ENCODE assay signal across 8 mouse cellular contexts in the genomic region with DNA sequence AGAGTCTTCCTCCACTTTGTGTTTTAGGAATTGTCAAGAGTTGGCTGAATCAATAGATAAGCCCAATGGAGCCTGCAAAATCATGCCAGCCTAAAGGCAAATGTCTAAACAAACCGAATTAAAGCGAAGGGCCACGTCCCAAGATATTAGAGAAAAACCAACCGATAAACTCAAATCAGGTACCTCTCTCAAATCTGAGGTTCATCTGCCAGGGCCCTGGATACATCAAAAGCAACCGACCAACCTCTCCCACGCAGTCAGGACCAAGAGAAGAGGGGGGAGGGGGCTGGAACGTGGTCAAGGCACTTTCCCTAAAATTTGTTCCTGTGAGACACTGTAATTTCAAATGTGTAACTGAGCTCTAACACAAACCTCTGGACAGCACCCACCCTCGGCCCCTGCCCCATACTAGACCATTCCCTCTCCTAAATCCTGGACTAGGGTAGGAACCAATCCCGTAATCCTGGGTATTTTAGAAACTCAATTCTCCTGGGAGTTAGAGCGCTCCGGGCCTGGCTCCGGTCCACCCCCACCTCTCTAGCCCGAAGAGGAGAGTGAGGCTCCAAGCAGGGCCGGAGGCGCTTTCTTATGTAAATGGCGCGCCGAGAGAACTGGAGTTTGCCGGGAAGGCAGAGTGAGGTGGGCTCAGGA. TPM values are rescaled to one million over a fixed set of nuclear protein-coding genes. Genes with fewer than 3 reads are reported as not detected.
A peak's percentile ranks its signal among the peaks of the same experiment; 100 is the strongest.
DNase-seq lines count a peak whose midpoint lies in the region; ATAC-seq and TF ChIP-seq lines count a peak whose summit lies in the region.

No protein-coding gene starts in this region.

- TF ChIP-seq CTCF in cortical plate, adult 2 months (IDR thresholded peaks at IDR 0.05; ENCODE audit: extremely low read depth, insufficient read depth, low read length) = no peak
- no peak for TF ChIP-seq CTCF in testis, adult 2 months (IDR thresholded peaks at IDR 0.05; ENCODE audit: control insufficient read depth, insufficient read depth, insufficient replicate concordance, low read depth, low read length)

- peak overlapping the region; percentile 32 for H3K4me3 ChIP-seq in cortical plate, adult 2 months (ENCODE audit: insufficient read depth, low read length)
- H3K4me3 ChIP-seq in hindbrain, embryonic 10.5 days = peak overlapping the region; percentile 77
- H3K4me3 ChIP-seq in lung, embryonic 16.5 days (ENCODE audit: low read length) = peak overlapping the region; percentile 58
- H3K4me3 ChIP-seq in testis, adult 2 months (ENCODE audit: control insufficient read depth, low read depth, low read length) = peak overlapping the region; percentile 85

- H3K4me2 ChIP-seq in lung, embryonic 16.5 days (ENCODE audit: low read depth, low read length) = peak overlapping the region; percentile 96

- H3K9me3 ChIP-seq in hindbrain, embryonic 10.5 days = no peaks in the 10 kb centered on the region
- no peaks in the 10 kb centered on the region for H3K9me3 ChIP-seq in lung, embryonic 16.5 days (ENCODE audit: control insufficient read depth, low read length)

- peak; percentile 9 for ATAC-seq in lung, embryonic 16.5 days (ENCODE audit: low read depth)

- H3K36me3 ChIP-seq in hindbrain, embryonic 10.5 days = peaks cover 9% of the 10 kb centered on the region; the same call in 1 of the 2 replicates
- no peaks in the 10 kb centered on the region for H3K36me3 ChIP-seq in lung, embryonic 16.5 days (ENCODE audit: control insufficient read depth, insufficient read depth, low read length)
- H3K36me3 ChIP-seq in testis, adult 2 months (ENCODE audit: control insufficient read depth, insufficient read depth, low read length) = no peaks in the 10 kb centered on the region

- TF ChIP-seq POLR2A in cortical plate, adult 2 months (IDR thresholded peaks at IDR 0.05; ENCODE audit: extremely low read depth, insufficient read depth, low read length) = no peak
- no peak for TF ChIP-seq POLR2A in testis, adult 2 months (IDR thresholded peaks at IDR 0.05; ENCODE audit: control insufficient read depth, low read depth, low read length)

- H3K4me1 ChIP-seq in cortical plate, adult 2 months (ENCODE audit: control insufficient read depth, insufficient read depth, low read length) = no peaks in the 10 kb centered on the region
- peaks cover 46% of the 10 kb centered on the region for H3K4me1 ChIP-seq in hindbrain, embryonic 10.5 days (replicated peaks)
- peaks cover 10% of the 10 kb centered on the region for H3K4me1 ChIP-seq in lung, embryonic 16.5 days (replicated peaks; ENCODE audit: control insufficient read depth, insufficient read depth, low read length)
- peaks cover 19% of the 10 kb centered on the region for H3K4me1 ChIP-seq in testis, adult 2 months (ENCODE audit: control insufficient read depth, insufficient read depth, low read length)

- no peak overlapping the region for H3K27ac ChIP-seq in cortical plate, adult 2 months (ENCODE audit: insufficient read depth, low read length)
- H3K27ac ChIP-seq in hindbrain, embryonic 10.5 days = peak overlapping the region; percentile 89
- H3K27ac ChIP-seq in lung, embryonic 16.5 days (ENCODE audit: low read length) = peak overlapping the region; percentile 88
- peak overlapping the region; percentile 70 for H3K27ac ChIP-seq in testis, adult 2 months (ENCODE audit: control insufficient read depth, insufficient read depth, low read depth, low read length)

- peak; percentile 43 to 49 for DNase-seq in cerebellum, postnatal 10 days
- no peak for DNase-seq in cerebellum, adult 11-12 months
- DNase-seq in 3T3-L1 (ENCODE audit: low read depth, low spot score) = peak; percentile 72
- DNase-seq in hindbrain, embryonic 10.5 days (ENCODE audit: low spot score) = peak; percentile 64
- no peak for DNase-seq in spleen, postnatal 14 days (ENCODE audit: low spot score in 2 of 2)

- peak overlapping the region; percentile 71 for H3K9ac ChIP-seq in lung, embryonic 16.5 days (ENCODE audit: low read length)

- peaks cover 10% of the 10 kb centered on the region for H3K27me3 ChIP-seq in hindbrain, embryonic 10.5 days (ENCODE audit: insufficient read depth, poor library complexity, severe bottlenecking)
- peaks cover 2% of the 10 kb centered on the region; the same call in 1 of the 2 replicates for H3K27me3 ChIP-seq in lung, embryonic 16.5 days (ENCODE audit: control insufficient read depth, insufficient read depth, low read depth, low read length)
- no peaks in the 10 kb centered on the region for H3K27me3 ChIP-seq in testis, adult 2 months (ENCODE audit: control insufficient read depth, insufficient read depth, low read length)

- WGBS in hindbrain, embryonic 10.5 days = under 1% methylated on average over 19 of the region's 19 CpGs
- WGBS in lung, embryonic 16.5 days = under 1% methylated on average over 19 of the region's 19 CpGs

RNA-seq across cellular contexts. Expression of gene Hk2, which starts 1.7 kb away (rescaled TPM):
- polyA plus RNA-seq in cortical plate, adult 2 months (2012; rRNA removed) = 2.4 and 2.8 TPM in 2 replicates
- 18.7 and 32.0 TPM in 2 replicates for polyA plus RNA-seq in hindbrain, embryonic 10.5 days (2016; fragmentation: Nextera tagmentation; extraction: Ambion mirVana)
- 12.7 and 16.7 TPM in 2 replicates for polyA plus RNA-seq in lung, embryonic 16.5 days (2015; fragmentation: Nextera tagmentation; extraction: Ambion mirVana)
- polyA plus RNA-seq in testis, adult 2 months (2012; rRNA removed) = 7.8 and 10.9 TPM in 2 replicates

Comparison
In these comparisons a context has a peak if more than half of its experiments do, and no peak if none do; other contexts are left out.
1. DNase-seq: peak in cerebellum, postnatal 10 days (2 of 2), 3T3-L1 (single experiment) and hindbrain, embryonic 10.5 days (single experiment); none in cerebellum, adult 11-12 months (single experiment) and spleen, postnatal 14 days (0 of 2).
2. H3K4me3 ChIP-seq: peak in every context shown above with its lines; median percentile 85 in testis, adult 2 months; 77 in hindbrain, embryonic 10.5 days; 58 in lung, embryonic 16.5 days; 32 in cortical plate, adult 2 months.